Mouse (Mus musculus): ENCODE results near the gene Plekhn1.

DNA sequence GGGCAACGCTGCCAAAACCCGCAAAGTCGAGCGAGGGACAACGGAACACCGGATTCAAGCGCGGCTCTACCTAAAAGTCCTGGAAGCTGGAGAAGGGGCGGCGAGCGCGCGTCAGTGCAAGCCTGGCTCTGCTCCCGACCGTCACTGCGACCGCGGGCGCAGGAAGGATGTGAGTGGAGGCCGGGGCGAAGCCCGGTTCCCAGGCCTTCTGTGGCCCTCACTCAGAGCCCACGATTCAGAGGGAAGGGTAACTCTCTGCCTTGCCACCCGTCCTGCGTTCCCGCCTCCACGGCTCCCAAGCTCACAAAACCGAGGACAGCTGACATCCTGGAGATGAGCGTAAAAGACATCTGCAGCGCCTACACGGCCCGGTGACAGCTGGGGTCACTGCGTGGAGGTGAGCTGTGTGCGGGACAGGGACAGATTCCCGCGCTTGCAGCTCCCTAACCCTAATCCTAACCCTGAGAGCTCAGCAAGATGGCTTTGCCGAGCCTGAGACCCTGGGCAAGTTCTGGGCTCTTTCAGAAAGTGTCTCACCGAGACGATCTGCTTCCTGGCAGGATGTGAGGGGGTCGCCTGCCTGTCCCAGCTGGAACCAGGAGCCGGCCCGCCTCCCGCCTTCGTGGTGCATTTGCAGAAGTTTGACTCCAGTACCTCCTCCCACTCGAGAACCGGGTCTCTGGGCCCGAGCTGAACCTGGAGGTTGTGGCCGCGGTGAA is 31.1 kb downstream of the Plekhn1 start:
- TF ChIP-seq CTCF (IDR thresholded peaks at IDR 0.05) = no peak
- TF ChIP-seq POLR2A (IDR thresholded peaks at IDR 0.05; ENCODE audit: insufficient read depth, low read depth, low read length) = no peak
- no peak for TF ChIP-seq EP300 (IDR thresholded peaks at IDR 0.05; ENCODE audit: insufficient read depth, low read depth, low read length)
